Mouse (Mus musculus): ENCODE measurements around the gene Gm28891. TPM values are rescaled to one million over a fixed set of nuclear protein-coding genes. Genes with fewer than 3 reads are reported as not detected.
"Not testable (repeated sequence)": the region's sequence is repeated elsewhere in the genome, so short reads cannot be mapped to it uniquely, and the experiment has no call there.

The Gm28891 gene
- polyA plus RNA-seq (2011; ENCODE audit: insufficient read length, low read depth, missing spikeins), result not detected in 2 replicates

DNA sequence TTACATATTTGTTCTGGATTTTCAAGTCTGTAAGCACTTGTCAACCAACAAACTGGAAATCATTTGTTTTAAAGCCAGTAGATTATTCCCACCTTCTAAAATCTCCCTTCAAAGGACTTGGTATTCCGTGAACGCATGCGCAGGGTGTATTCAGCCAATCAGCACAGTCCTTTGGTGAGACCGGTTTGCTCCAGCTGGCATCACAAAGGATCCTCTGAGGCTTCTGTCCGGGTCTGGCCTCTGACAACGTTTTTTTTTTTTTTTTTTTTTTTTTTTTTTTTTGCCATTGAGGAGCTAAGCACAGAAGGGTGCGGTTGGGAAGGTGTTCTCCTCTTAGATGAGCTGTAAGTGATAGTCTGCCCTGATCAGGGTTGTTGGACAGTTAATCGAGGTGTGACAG is at the start of gene Gm28891:
Gene Gm28891, plus strand, starts transcription at position 301 of the 400 bp plus-strand sequence.
- not testable (repeated sequence) for H3K4me3 ChIP-seq (ENCODE audit: insufficient read depth, low read length); H3K4me1 ChIP-seq (ENCODE audit: control insufficient read depth, insufficient read depth, low read length); H3K27ac ChIP-seq (ENCODE audit: insufficient read depth, low read length)

Measured in embryonic fibroblast, embryonic 13.5 days (primary cell).